Mouse (Mus musculus): ENCODE results near the gene 4933428G20Rik.

- TF ChIP-seq USF1 (IDR thresholded peaks at IDR 0.05; ENCODE audit: low read depth), result no peak
- no peak for TF ChIP-seq MAX (IDR thresholded peaks at IDR 0.05; ENCODE audit: low read depth)
- no peak for TF ChIP-seq POLR2A (IDR thresholded peaks at IDR 0.05; ENCODE audit: insufficient read length, low read depth)
- no peak for TF ChIP-seq POLR2AphosphoS2 (IDR thresholded peaks at IDR 0.05; ENCODE audit: insufficient read length, low read depth)
- TF ChIP-seq TCF12 (IDR thresholded peaks at IDR 0.05; ENCODE audit: insufficient read depth, poor library complexity, severe bottlenecking), result no peak
Observed at GRCm38 (mm10) chr11:97540604-97541003, 40.5 kb upstream of the 4933428G20Rik start.

Measured in myocyte (in vitro differentiated cells).